Mouse (Mus musculus): Measurements from ENCODE around the gene Pak1.

The Pak1 gene

DNA sequence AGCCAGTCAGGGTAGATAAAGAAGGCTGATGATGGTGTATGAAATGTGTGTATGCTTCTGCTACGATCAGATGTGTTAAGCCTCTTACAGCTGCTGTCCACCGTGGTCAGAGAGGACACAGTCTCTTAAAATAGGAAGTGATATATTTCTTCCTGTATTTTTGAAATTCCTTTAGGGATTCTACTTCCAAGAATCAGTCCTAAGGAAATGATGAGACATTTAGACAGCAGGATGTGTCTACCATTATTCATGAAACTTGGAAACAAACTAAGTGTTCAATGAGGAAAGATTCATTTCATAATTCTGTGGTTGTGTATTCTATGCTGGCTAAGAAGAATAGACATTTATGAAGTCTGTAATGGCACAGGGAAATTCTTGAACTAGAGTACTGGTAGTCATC lies 12.4 kb upstream of the Pak1 start:
- in situ Hi-C loops (cut with MboI, MseI): loop anchor here (10.0 kb wide), 1 partner anchor 1759 kb away; the partner anchor contains the start of gene Arrb1

DNA sequence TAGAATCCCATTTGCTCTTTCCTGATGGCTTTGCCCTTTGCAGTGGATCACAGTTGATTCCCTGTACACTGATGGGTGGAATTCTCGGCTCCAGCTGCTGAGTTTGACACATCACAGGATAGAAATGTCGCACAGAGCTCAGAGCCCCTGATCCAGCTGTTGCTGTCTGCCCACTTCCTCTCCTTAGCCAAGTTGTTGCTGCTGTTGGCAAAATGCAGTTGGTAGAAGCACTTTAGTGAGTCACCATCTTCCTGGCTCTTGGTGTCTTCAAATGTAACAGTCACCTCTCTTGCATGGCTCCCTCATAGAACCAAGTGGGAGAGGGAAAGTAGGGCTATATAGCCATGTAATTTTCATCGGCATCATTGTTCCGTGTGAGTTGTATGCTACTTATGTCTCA lies 11.2 kb upstream of the Pak1 start:
- in situ Hi-C loops (cut with MboI, MseI): loop anchor here (10.0 kb wide), 1 partner anchor 1758 kb away; the partner anchor contains the start of gene Arrb1

GRCm38 (mm10) chr7:97780222-97780621 lies 8.1 kb upstream of the Pak1 start:
- in situ Hi-C loops (cut with MboI, MseI): no loop called here

DNA sequence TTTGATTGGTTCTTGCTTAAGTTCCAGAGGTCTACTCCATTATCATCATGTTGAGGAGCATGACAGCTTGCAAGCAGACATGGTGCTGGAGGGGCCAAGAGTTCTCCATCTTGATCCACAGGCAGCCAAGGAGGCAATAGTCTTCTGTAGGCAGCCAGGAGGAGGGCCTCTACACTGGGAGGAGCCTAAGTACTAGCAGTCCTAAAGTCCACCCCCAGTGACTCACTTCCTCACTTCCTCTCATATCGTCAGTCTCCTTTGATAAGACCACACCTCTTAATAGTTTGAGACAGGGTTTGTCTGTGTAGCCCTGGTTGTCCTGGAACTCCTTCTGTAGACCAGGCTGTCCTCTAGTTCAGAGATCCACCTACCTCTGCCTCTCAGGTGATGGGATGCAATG lies 7.5 kb upstream of the Pak1 start:
- in situ Hi-C loops (cut with MboI, MseI): no loop called here

DNA sequence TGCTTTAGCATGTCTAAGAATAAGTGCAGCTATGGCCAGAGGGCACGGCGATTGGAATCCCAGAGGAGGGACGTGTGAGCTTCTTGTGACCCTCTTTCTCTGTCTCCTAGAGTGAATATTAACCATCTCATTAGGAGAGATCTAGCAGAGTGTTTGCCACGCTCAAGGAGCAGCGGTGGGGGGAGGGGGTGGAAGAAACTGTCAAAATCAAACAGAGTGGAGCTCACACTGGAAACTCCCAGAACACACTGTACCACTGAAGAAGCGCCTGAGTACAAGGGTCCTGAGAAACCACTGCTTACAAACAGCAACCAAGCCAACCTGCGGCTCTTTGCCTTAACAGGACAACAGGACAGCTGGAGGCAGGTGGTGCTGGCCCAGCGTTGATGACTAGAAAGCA lies 6.8 kb upstream of the Pak1 start:
- in situ Hi-C loops (cut with MboI, MseI): no loop called here

DNA sequence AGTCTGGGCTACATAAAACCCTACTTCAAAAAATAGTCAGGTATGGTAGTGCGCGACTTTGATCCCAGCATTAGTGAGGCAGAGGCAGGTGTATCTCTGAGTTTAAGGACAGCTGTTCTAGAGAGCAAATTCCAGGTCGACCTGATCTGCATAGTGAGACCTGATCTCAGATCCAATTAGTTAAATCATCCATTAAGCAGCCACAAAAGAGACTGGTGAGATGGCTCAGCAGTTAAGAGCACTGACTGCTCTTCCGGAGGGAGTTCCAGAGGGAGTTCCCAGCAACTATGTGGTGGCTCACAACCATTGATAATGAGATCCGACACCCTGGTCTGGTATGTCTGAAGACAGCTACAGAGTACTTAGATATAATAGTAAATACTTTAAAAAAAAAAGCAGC lies 4.8 kb upstream of the Pak1 start:
- in situ Hi-C loops (cut with MboI, MseI): no loop called here

GRCm38 (mm10) chr7:97788669-97789483 lies 535 bp downstream of the Pak1 start:
- in situ Hi-C loops (cut with MboI, MseI): loop anchor here (5.0 kb wide), 1 partner anchor 37 kb away; no protein-coding TSS in a partner anchor

DNA sequence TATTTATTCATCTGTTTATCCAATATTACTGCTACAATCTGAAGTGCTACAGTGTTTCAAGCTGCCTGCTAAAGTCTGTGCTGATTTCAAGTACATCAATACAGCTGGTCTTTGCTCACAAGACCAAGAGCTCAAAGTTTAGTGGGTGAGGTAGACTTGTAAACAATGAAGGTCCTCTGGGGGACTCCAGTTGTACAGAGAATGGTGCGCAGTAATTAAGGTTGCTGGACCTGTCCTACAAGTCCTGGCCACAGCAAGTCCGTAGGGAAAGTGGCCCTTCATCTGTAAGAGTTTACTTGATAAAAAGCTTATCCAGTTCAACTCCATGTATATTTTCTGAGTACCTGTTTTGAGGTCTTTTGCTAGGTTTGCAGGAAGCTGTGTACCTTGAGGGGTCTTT lies 1.9 kb downstream of the Pak1 start:
- in situ Hi-C loops (cut with MboI, MseI): no loop called here

GRCm38 (mm10) chr7:97792324-97792723 lies 4.0 kb downstream of the Pak1 start:
- in situ Hi-C loops (cut with MboI, MseI): no loop called here

DNA sequence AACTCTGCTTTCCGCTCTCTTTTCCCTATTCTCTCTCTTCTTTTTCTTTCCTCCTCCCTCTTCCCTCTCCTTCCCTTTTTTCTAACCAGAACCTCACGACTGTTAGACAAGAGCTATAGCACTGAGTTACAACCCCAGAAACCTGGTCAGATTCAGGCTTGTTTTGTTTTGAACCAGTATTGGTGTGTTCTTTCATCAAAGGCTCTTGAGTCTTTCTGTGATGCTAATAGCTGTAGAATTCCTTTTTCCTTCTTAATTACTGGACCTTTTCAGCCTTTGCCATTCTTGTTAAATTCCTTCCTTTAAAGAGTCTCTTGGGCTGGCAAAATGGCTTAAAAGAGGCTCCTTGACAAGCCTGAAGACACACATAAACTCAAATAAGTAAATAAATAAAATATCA lies 14.8 kb downstream of the Pak1 start:
- in situ Hi-C loops (cut with MboI, MseI): no loop called here

- in situ Hi-C loops (cut with MboI, MseI): no loop called here
Observed at GRCm38 (mm10) chr7:97804245-97805066, 16.1 kb downstream of the Pak1 start.

- in situ Hi-C loops (cut with MboI, MseI): no loop called here
Observed at GRCm38 (mm10) chr7:97805067-97805365, 16.7 kb downstream of the Pak1 start.

GRCm38 (mm10) chr7:97809307-97809706 lies 21.0 kb downstream of the Pak1 start:
- in situ Hi-C loops (cut with MboI, MseI): no loop called here

DNA sequence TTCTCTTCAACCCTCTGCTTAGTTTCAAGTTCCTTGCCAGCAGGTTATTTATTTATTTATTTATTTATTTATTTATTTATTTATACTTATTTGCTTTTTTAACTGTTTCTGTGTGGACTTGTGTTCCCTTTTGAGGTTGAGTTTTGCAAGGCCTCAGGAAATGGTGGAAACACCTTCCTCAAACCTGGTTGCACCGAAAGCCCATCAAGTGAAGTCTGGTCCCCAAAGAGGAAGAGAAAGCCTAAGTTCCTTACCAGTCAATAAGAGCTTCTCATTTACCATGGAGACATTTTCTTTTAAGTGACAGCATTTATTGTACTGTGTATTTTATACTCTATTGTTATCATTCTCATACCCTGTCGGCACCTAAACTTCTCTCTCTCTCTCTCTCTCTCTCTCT lies 33.5 kb downstream of the Pak1 start:
- in situ Hi-C loops (cut with MboI, MseI): no loop called here

DNA sequence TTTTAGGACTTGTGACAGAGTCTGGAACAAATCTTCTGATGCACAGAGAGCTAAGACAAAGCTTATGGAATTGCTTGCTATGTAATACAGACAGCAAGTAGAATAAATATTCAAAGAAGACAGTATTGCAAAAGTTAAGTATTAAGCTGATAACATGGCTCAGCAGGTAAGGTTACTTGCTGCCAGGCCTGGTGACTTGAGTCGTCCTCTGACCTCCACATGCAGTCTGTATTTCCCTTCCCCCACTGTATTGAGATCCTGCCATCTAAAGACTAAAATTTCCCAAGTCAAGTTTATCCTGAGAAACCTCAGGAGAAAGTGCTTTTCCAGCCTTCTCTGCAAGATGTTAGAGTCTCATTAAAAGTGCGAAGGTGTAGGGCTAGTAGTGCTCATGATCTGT lies 40.8 kb downstream of the Pak1 start:
- in situ Hi-C loops (cut with MboI, MseI): no loop called here

DNA sequence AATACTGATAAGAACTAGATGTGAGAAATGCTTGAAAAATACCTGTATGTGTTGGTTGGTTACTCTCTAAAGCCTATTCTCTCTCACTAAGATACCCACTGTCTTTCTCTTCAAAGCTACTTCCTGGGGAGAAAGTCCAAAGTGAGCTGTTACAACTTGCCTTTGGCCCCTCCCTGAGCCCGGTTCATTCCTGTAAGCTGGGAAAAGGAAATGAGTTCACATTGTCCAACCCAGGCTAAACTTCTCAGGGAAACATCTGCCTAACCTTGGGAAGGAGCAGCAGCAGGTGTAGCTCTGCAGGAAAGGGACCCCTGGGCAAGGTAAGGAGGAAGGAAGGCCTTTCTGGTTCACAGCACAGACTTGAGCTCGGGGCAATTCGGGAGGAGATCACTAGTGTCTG lies 42.4 kb downstream of the Pak1 start:
- in situ Hi-C loops (cut with MboI, MseI): no loop called here

- in situ Hi-C loops (cut with MboI, MseI): no loop called here
Observed at GRCm38 (mm10) chr7:97832987-97833386, 44.6 kb downstream of the Pak1 start.

DNA sequence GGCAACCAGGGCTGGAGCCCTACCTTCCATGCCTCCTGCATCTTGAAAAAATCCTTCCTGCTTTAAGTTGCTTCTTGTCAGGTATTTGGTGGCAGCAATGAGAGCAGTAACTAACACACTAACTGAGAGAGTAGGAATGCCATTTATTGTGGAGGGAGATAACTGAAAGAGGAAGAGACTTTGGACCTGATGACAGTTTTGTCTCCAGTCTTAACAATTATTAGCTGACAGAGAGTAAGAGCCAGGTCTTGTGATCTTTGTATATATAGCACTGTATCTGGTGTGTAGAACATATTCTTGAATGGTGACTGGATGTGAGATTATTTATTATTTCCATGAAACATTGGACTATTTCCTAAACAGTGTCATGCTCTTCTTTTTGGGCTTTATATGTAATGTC lies 50.2 kb downstream of the Pak1 start:
- in situ Hi-C loops (cut with MboI, MseI): no loop called here

GRCm38 (mm10) chr7:97841311-97841710 lies 53.0 kb downstream of the Pak1 start:
- in situ Hi-C loops (cut with MboI, MseI): no loop called here

DNA sequence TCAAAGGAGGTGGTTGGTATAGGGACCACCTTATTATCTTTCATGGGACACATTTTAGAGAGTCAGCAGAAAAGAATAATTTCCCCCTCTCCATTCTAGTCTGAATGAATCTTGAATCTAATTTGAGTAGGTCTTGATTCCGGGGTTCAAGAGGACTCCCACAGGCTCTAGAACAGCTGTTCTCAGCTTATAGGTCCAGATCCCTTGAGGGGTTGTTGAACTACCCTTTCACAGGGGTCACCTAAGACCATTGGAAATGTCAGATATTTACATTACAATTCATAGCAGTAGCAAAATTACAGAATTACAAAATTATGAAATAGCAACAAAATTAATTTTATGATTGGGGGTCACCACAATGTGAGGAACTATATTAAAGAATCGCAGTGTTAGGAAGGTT lies 54.0 kb downstream of the Pak1 start:
- in situ Hi-C loops (cut with MboI, MseI): no loop called here

DNA sequence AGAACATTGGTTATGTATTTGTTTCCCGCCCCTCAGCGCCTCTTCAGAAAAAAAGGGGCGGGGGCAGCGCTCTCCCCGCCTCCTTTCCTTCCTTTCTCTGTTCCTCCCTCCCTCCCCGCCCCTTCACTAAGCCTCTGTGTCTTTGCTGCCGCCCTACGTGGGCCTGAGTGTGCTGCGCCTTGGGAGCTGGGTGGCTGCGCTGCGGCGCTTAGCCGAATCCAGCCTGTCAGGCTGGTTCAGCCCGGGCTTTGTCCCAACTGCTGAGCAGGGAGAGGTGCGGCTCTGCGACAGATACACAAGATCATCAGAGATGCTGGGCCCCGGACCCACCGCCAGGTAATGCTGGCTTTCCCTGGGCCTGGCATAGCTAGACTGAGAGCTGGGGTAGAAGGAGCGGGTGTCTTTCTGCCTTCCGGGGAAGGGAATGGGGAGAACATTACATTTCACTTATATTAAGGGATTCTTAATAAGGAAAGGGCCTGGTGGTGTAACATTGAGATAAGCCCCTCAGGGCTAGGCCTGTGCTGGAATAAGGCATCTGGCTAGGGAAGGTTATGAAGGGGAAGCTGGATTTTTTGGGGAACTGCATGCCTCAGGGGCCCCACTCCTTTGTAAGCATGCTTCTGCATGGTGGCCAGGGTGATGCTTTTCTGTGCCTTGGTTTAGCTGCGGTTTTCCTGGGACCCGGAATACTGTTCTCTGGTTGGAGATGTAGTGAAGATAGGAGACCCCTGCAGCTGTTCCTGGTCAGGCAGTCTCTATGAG lies 54.6 kb downstream of the Pak1 start:
- in situ Hi-C loops (cut with MboI, MseI): no loop called here

DNA sequence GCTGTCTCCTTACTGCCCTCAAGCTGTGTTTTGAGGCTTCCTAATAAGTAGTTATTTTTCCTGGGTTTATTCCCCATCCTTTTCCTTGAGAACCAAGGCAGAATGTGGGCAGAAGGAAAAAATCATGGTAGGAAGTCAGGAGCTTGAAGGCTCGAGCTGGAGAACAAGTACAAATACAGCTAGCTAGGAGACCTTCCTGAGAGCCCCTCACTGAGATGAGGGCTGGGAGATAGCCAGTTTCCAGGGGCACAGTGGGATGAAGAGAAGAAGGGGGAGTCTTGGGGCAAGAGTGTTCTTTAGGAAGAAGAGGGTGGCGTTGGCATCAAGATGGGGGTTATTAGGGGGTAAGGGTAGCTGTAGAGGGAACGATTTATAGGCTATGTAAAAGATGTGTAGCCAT lies 56.1 kb downstream of the Pak1 start:
- in situ Hi-C loops (cut with MboI, MseI): no loop called here

Data from regulatory T cell (primary cell).